Mouse (Mus musculus): Measurements from ENCODE around the gene Psma5.
A peak's percentile ranks its signal among the peaks of the same experiment; 100 is the strongest.

- TF ChIP-seq POLR2A (IDR thresholded peaks at IDR 0.05; ENCODE audit: low read depth, low read length) (peak; percentile 52; the same call in 1 of the 2 replicates), CTCF (IDR thresholded peaks at IDR 0.05; ENCODE audit: borderline replicate concordance, insufficient read depth, low read length) (no peak)
Observed at GRCm38 (mm10) chr3:108283781-108284601, 27.3 kb downstream of the Psma5 start, which contains the start of gene Sort1.
